Mouse (Mus musculus) forelimb bud, embryonic 11.5 days (tissue): ENCODE measurements around the gene Actl11.

Experiments
- DNase-seq: peaks from one replicate; pipeline ENCODE4 v3.0.0-alpha.2; 2012; ENCODE audit warnings: low read depth, low spot score

The Actl11 gene

GRCm38 (mm10) chr9:107961351-107961762 lies 33.1 kb downstream of the Actl11 start:
- no peak for DNase-seq

- DNase-seq: no peak
Observed at GRCm38 (mm10) chr9:107961881-107962280, 33.6 kb downstream of the Actl11 start.

DNA sequence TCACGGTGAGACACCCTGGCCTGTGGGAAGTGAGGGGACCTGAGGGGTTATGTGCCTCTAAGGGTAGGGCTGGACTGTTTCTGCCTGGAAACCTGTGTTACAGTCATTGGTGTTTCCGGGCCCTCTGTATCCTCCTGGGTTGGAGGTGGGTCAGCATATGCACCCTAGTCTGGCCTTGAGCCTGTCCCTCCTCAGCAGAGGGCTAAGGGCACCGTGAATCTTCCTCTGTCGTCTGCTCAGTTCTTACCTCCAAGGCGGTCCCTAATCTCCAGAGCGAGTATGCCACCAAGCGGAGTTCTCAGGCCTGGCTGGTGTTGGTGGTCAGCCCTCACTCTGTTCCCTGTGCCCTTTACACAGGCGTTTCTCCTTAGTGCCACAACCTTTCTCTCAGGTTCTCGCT lies 34.6 kb downstream of the Actl11 start:
- DNase-seq: no peak

DNA sequence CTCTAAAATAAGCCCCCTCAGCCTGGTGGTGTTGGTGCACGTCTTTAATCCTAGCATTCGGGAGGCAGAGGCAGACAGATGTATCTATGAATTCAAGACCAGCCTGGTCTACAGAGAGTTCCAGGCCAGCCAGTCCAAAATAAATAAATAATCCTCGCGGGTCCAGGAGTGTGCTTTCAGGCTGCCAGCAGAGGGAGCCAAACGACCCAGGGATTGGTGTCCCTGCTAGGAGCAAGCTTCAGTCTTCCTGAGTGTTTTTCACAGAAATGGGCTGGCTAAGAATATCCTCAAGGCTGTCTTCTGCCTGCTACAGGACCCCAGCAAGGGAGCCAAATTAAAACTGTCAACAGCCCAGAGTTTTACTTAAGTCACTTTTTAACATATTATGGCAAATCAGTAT lies 35.4 kb downstream of the Actl11 start:
- DNase-seq: peak; percentile 86

DNA sequence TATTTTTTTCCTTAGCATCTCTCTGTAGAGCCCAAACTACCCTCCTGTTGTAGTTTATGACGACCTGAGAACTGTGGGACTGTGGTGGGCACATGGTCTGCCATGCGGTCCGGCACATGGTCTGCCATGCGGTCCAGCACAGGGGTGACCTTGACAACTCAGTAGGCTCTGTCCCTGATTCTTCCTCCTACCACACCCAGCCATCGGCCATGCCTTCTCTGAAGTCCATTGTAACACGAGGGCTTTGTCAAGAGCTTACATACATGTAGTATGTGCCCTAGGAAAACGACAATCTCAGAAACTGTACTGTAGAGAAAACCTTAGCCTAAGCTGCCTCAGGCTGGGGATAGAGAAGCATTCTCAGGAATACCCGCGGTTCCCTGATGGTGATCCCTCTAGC lies 36.4 kb downstream of the Actl11 start:
- DNase-seq: no peak

DNA sequence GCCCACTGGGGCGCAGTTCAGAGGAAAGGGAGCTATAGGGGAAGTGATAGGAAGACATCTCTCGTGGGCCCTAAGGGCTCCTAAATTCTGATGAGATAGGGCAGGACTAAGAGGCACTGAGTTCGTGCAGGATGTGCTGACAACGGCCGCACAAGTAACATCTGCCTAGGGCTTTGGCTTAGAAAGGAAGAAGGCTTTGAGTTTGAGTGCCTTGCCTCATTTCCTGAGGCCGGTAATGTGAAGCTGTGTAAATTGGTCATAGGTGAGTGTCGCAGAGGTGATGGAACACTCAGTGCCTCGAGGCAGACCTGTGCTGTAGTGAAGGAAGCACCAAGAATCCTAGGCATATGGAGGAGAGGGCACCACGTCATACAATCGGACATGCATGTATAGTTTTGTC lies 38.4 kb downstream of the Actl11 start:
- no peak for DNase-seq

DNA sequence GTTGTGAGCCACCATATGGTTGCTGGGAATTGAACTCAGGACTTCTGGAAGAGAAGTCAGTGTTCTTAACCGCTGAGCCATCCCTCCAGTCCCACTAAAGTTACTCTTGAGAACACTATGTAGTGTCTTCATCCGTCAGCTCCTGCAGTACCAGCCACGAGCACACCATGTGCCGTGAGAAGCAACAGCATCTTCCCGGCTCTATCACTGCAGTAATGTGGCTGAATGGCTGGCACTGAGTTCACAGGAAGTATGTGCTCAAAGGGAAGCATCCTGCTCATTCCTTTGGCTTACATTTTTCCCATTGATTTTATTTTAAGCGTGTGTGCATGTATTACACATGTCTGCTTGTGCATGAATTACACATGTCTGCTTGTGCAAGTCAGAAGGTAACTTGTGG lies 39.2 kb downstream of the Actl11 start:
- DNase-seq: no peak

GRCm38 (mm10) chr9:107968531-107968930 lies 40.3 kb downstream of the Actl11 start:
- DNase-seq: no peak

DNA sequence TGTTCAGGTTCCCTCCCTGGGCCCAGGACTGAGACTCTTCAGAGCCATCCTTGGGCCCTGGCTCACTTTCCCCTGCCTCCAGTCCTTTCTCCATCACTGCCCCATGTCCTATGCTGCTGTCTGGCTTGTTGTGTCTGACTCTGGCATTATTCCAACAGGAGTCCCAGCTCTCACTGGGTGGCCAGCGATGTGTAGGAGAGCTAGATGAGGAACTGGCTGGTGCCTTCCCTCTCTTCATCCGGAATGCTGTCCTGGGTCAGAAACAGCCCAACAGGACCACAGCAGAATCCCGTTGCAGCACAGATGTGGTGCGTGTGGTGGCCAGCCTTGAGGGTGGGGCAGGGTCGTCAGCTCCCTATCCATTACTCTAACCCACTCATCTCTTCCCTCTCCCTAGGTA lies 42.0 kb downstream of the Actl11 start:
- DNase-seq: no peak

DNA sequence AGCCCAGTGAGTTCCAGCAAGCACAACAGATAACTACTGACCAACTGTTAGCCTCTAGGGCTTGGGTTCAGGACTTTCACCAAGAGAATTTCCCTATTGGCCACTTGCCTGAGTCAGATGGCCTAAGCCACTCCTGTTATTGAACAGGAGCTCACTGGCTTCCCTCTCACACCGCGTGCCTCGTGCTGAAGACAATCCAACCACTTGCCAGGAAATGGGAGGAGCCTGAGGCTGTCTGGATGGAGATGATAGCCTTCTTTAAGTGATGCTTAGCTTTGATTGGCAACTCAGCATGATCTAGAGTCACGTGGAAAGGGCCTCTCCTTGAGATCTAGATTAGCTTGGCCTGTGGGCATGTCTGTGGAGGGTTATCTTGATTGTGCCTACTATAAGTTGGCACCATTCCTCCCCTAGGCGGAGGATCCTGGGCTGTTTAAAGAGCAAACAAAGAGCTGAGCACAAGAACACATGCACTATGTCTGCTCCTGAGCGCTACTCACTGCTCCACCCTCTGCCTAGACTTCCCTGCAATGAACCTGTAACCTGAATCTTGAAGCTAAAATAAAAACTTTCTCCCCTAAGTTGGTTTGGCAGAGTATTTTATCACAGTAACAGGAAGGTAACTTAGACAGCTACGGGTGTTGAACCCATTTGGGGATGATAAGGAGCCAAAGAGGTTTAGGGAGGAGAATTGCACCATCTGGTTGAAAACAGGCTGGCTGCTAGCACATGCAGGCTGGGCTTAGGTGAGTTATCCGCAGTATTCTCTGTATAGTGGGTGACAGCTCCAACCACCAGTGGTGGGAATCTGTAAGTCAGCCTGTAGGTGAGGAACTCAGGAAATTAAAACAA lies 43.6 kb downstream of the Actl11 start:
- DNase-seq: no peak

DNA sequence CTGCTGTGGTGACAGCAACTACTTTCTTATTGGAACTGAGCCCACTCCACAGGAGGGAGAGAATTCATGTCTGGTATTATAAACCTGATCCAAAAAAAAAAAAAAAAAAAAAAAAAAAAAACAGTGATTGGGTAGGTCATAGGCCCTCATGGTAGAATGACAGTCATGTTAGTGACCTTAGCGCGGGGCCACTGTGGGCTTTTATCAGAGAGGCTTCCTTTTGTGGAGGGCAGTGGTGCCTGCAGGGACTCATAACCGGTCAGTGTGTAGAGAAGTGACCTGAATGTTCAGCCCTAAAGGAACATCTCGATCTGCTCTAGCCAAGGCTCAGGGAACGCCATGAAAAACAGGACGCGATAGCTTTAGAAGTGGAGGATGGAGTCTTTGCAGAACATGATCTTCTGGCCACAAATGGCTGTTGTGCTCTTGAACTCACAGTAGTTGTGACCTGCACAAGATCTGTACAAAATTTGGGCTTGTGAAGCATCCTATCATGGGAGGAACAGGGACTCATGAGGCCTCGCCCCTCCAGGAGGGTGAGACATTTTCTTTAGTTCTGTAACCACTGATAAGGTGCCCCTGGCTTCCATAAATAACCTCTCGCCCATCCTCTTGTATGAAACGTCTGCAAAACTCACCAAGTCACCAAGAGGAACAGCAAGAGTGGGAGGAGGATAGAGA lies 46.4 kb downstream of the Actl11 start:
- DNase-seq: no peak

GRCm38 (mm10) chr9:107975399-107976386 lies 47.4 kb downstream of the Actl11 start, which contains the start of gene Uba7:
Gene Uba7 (plus strand): TSS chr9:107975505.
- DNase-seq: no peak

GRCm38 (mm10) chr9:107978815-107979214 lies 50.5 kb downstream of the Actl11 start:
- no peak for DNase-seq
